Comparison of ENCODE assay signal across 22 mouse cellular contexts in the genomic region with DNA sequence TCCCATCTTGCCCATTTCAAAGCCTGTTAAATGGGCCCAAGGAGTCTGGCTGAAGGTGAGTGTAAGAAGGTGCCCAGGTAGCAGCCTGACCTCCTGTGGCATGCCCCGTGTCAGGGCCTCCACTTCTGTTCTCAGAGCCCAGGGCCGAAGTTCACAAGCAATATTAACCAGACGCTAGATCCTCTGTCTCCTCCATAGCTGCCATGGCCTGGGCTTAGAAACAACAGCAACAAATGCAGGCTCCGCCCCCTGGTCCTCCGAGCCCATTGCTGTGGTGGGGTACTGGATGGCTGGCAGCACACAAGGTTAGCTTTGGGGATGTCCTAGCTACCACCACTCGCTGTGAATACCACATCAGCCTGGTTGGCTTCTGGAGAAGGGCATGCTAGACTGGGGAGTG. TPM values are rescaled to one million over a fixed set of nuclear protein-coding genes. Genes with fewer than 3 reads are reported as not detected.
DNase-seq lines count a peak whose midpoint lies in the region; ATAC-seq and TF ChIP-seq lines count a peak whose summit lies in the region.
"Not testable (repeated sequence)": the region's sequence is repeated elsewhere in the genome, so short reads cannot be mapped to it uniquely, and the experiment has no call there.
"Had no signal": no experiment of that assay in that cellular context is flagged by ENCODE, and none has a peak within 500 bp of the region (broad histone marks: within the 10 kb centered on the region; RNA-seq: fewer than 3 reads in every experiment).

No protein-coding gene starts in this region.

- H3K27me3 ChIP-seq in intestine, postnatal 0 days (replicated peaks; ENCODE audit: control insufficient read depth, insufficient read depth, low read length); kidney, postnatal 0 days (ENCODE audit: insufficient read depth, low read length); liver, embryonic 16.5 days (ENCODE audit: control insufficient read depth, insufficient read depth, low read depth, low read length): not testable (repeated sequence)

- peak; percentile 68 for ATAC-seq in intestine, postnatal 0 days
- ATAC-seq in kidney, postnatal 0 days (replicated peaks; ENCODE audit: low FRiP score, low read depth): peak; percentile 29; the same call in 1 of the 2 replicates
- not testable (repeated sequence) for ATAC-seq in liver, embryonic 16.5 days (ENCODE audit: low read depth)

- H3K4me3 ChIP-seq in intestine, postnatal 0 days (ENCODE audit: low read depth, low read length); kidney, postnatal 0 days (replicated peaks; ENCODE audit: low read depth, low read length); liver, embryonic 16.5 days (ENCODE audit: low read depth, low read length): not testable (repeated sequence)

- H3K4me2 ChIP-seq in intestine, postnatal 0 days (replicated peaks; ENCODE audit: low read depth): peak overlapping the region; percentile 35
- not testable (repeated sequence) for H3K4me2 ChIP-seq in kidney, postnatal 0 days (ENCODE audit: low read length); liver, embryonic 16.5 days (ENCODE audit: low read depth, low read length)

- not testable (repeated sequence) for H3K36me3 ChIP-seq in intestine, postnatal 0 days (ENCODE audit: control insufficient read depth, insufficient read depth); kidney, postnatal 0 days (ENCODE audit: insufficient read depth, low read length); liver, embryonic 16.5 days (ENCODE audit: control insufficient read depth, insufficient read depth)

- peak; percentile 90 for DNase-seq in heart, adult 11 months
- peak; percentile 44 to 66 for DNase-seq in kidney, adult 8-10 months
- not testable (repeated sequence) for DNase-seq in kidney, postnatal 0 days (ENCODE audit: low spot score)
- peak; percentile 46 to 74 for DNase-seq in kidney, postnatal 36 days
- DNase-seq in yolk sac, embryonic 10.5 days (ENCODE audit: low spot score): peak; percentile 28

- H3K4me1 ChIP-seq in intestine, postnatal 0 days (replicated peaks; ENCODE audit: control insufficient read depth, insufficient read depth, low read length); kidney, postnatal 0 days (replicated peaks; ENCODE audit: insufficient read depth, low read length): not testable (repeated sequence)
- peaks cover 17% of the 10 kb centered on the region for H3K4me1 ChIP-seq in liver, embryonic 16.5 days (ENCODE audit: control insufficient read depth, low read depth, low read length)

- H3K9me3 ChIP-seq in intestine, postnatal 0 days (ENCODE audit: control insufficient read depth); kidney, postnatal 0 days (replicated peaks; ENCODE audit: low read length); liver, embryonic 16.5 days (replicated peaks; ENCODE audit: control insufficient read depth, low read length): not testable (repeated sequence)

- H3K9ac ChIP-seq in intestine, postnatal 0 days (ENCODE audit: low read depth, low read length); kidney, postnatal 0 days (ENCODE audit: low read depth, low read length); liver, embryonic 16.5 days (ENCODE audit: low read depth, low read length): not testable (repeated sequence)

- WGBS in intestine, postnatal 0 days: 34% methylated on average over 6 of the region's 6 CpGs
- 60% methylated on average over 6 of the region's 6 CpGs for WGBS in kidney, postnatal 0 days
- WGBS in liver, embryonic 16.5 days (ENCODE audit: insufficient replicate concordance): 65% methylated on average over 6 of the region's 6 CpGs

- TF ChIP-seq CTCF in intestine, postnatal 0 days (IDR thresholded peaks at IDR 0.05; ENCODE audit: low read depth); kidney, postnatal 0 days (IDR thresholded peaks at IDR 0.05; ENCODE audit: low read depth): not testable (repeated sequence)

- H3K27ac ChIP-seq in intestine, postnatal 0 days (ENCODE audit: low read depth, low read length): peak overlapping the region; percentile 75
- H3K27ac ChIP-seq in kidney, postnatal 0 days: not testable (repeated sequence)
- peak overlapping the region; percentile 29; the same call in 1 of the 2 replicates for H3K27ac ChIP-seq in liver, embryonic 16.5 days (ENCODE audit: low read length)

RNA-seq across cellular contexts. Expression of a gene that starts 3.2 kb away (rescaled TPM):
- 2.7 and 2.9 TPM in 2 replicates for polyA plus RNA-seq in intestine, postnatal 0 days (2015; fragmentation: Nextera tagmentation; extraction: Ambion mirVana)
- polyA plus RNA-seq in kidney, postnatal 0 days (2015; fragmentation: Nextera tagmentation; extraction: Ambion mirVana): 2.9 and 3.0 TPM in 2 replicates
- 93.0 and 115 TPM in 2 replicates for polyA plus RNA-seq in liver, embryonic 16.5 days (2015; fragmentation: Nextera tagmentation; extraction: Ambion mirVana)
- polyA plus RNA-seq: activated CD4-positive, CD25-positive, alpha-beta regulatory T cell, adult 4 months; cortical plate, adult 2 months; embryonic facial prominence, embryonic 10.5 days; hindbrain, embryonic 11.5 days; hindbrain, embryonic 14.5 days had no signal

RNA-seq across cellular contexts. Expression of a gene that starts 31.5 kb away (rescaled TPM):
- polyA plus RNA-seq in intestine, postnatal 0 days (2015; fragmentation: Nextera tagmentation; extraction: Ambion mirVana): 10.9 and 12.0 TPM in 2 replicates
- polyA plus RNA-seq in kidney, postnatal 0 days (2015; fragmentation: Nextera tagmentation; extraction: Ambion mirVana): 9.1 and 9.2 TPM in 2 replicates
- polyA plus RNA-seq in liver, embryonic 16.5 days (2015; fragmentation: Nextera tagmentation; extraction: Ambion mirVana): 13.2 and 13.3 TPM in 2 replicates

RNA-seq across cellular contexts. Expression of a gene that starts 47.2 kb away (rescaled TPM):
- not detected in 2 replicates for polyA plus RNA-seq in intestine, postnatal 0 days (2015; fragmentation: Nextera tagmentation; extraction: Ambion mirVana)
- polyA plus RNA-seq in kidney, postnatal 0 days (2015; fragmentation: Nextera tagmentation; extraction: Ambion mirVana): not detected in 2 replicates
- polyA plus RNA-seq in liver, embryonic 16.5 days (2015; fragmentation: Nextera tagmentation; extraction: Ambion mirVana): not detected in 2 replicates
- polyA plus RNA-seq: activated CD4-positive, CD25-positive, alpha-beta regulatory T cell, adult 4 months; brain, embryonic 14.5 days; cortical plate, adult 2 months; embryonic facial prominence, embryonic 10.5 days; embryonic facial prominence, embryonic 13.5 days; erythroblast, embryonic 14.5 days; forebrain, embryonic 12.5 days; forebrain, embryonic 15.5 days; gonadal fat pad, adult 2 months; heart, adult 2 months; heart, embryonic 10.5 days; heart, embryonic 13.5 days; heart, embryonic 16.5 days; hindbrain, embryonic 11.5 days; hindbrain, embryonic 14.5 days had no signal

Comparison
In these comparisons a context has a peak if more than half of its experiments do, and no peak if none do; other contexts are left out.
1. RNA of a gene that starts 3.2 kb away (polyA plus RNA-seq): 93.0 to 115 TPM in liver, embryonic 16.5 days; 2.9 to 3.0 TPM in kidney, postnatal 0 days and 2.7 to 2.9 TPM in intestine, postnatal 0 days; every median in the first group is over 10 times any median in the second.